In the genomic region with DNA sequence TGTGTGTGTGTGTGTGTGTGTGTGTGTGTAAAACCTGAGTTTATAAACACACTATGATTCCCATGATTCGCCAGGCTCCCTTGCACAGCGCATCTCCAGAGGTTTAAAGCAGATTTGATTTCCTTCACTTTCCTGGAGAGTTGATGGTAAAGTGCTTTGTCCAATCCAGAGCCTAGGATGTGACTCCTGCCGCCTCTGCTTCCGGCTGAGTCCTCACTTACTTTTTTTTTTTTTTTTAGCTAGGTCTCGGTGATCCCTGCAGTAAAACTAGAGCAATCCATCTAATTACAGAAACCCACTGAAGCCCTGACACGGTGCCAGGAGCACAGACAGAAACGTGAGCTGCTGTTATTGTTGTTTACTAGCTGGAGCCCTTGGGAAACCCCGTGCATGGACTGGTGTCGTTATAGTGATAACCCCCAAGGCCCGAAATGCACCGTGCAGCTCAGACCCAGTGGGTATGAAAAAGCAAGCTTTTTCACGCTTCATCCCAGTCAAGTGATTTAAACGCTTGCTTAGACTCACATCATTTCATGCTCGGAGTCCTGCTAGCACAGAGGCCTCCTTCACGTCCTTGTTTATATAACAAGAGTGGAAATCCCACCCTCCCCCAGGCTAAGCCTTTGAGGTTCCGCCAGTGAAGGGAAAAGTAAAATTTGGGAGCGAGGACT, we compare ENCODE assay signal across 8 mouse cellular contexts. TPM values are rescaled to one million over a fixed set of nuclear protein-coding genes. Genes with fewer than 3 reads are reported as not detected.
A peak's percentile ranks its signal among the peaks of the same experiment; 100 is the strongest.
DNase-seq lines count a peak whose midpoint lies in the region; ATAC-seq and TF ChIP-seq lines count a peak whose summit lies in the region.

No protein-coding gene starts in this region.

- whole genome bisulfite sequencing in heart, embryonic 12.5 days, result 41% methylated on average over 17 of the region's 17 CpGs
- WGBS in kidney, postnatal 0 days, result 7% methylated on average over 17 of the region's 17 CpGs
- WGBS in midbrain, embryonic 15.5 days, result 12% methylated on average over 17 of the region's 17 CpGs

- no peaks in the 10 kb centered on the region for H3K36me3 ChIP-seq in heart, embryonic 12.5 days
- no peaks in the 10 kb centered on the region for H3K36me3 ChIP-seq in kidney, postnatal 0 days (ENCODE audit: insufficient read depth, low read length)
- H3K36me3 ChIP-seq in midbrain, embryonic 15.5 days (replicated peaks), result no peaks in the 10 kb centered on the region

- no peak for TF ChIP-seq CTCF in kidney, postnatal 0 days (IDR thresholded peaks at IDR 0.05; ENCODE audit: low read depth)

- no peak overlapping the region for H3K4me3 ChIP-seq in heart, embryonic 12.5 days
- no peak overlapping the region for H3K4me3 ChIP-seq in kidney, postnatal 0 days (replicated peaks; ENCODE audit: low read depth, low read length)
- H3K4me3 ChIP-seq in midbrain, embryonic 15.5 days, result peak overlapping the region; percentile 7; the same call in 1 of the 2 replicates

- no peak overlapping the region for H3K9ac ChIP-seq in heart, embryonic 12.5 days
- H3K9ac ChIP-seq in kidney, postnatal 0 days (ENCODE audit: low read depth, low read length), result no peak overlapping the region
- H3K9ac ChIP-seq in midbrain, embryonic 15.5 days, result 0 out of 2 replicates have a peak overlapping the region, but pooled peaks have one; percentile 22

- no peaks in the 10 kb centered on the region for H3K27me3 ChIP-seq in heart, embryonic 12.5 days (replicated peaks)
- H3K27me3 ChIP-seq in kidney, postnatal 0 days (ENCODE audit: insufficient read depth, low read length), result no peaks in the 10 kb centered on the region
- H3K27me3 ChIP-seq in midbrain, embryonic 15.5 days (replicated peaks), result 0 out of 2 replicates have a peak, but pooled peaks cover 3% of the 10 kb centered on the region

- H3K9me3 ChIP-seq in heart, embryonic 12.5 days (replicated peaks), result no peaks in the 10 kb centered on the region
- H3K9me3 ChIP-seq in kidney, postnatal 0 days (replicated peaks; ENCODE audit: low read length), result no peaks in the 10 kb centered on the region
- no peaks in the 10 kb centered on the region for H3K9me3 ChIP-seq in midbrain, embryonic 15.5 days

- ATAC-seq in heart, embryonic 12.5 days (ENCODE audit: insufficient number of reproducible peaks, low FRiP score), result no peak; the same call in 1 of the 2 replicates
- peak; percentile 73 for ATAC-seq in kidney, postnatal 0 days (replicated peaks; ENCODE audit: low FRiP score, low read depth)
- peak; percentile 82 for ATAC-seq in midbrain, embryonic 15.5 days (replicated peaks)

- peak overlapping the region; percentile 46 for H3K4me2 ChIP-seq in heart, embryonic 12.5 days
- peak overlapping the region; percentile 44 for H3K4me2 ChIP-seq in kidney, postnatal 0 days (ENCODE audit: low read length)
- peak overlapping the region; percentile 45 for H3K4me2 ChIP-seq in midbrain, embryonic 15.5 days

- peak overlapping the region; percentile 43 for H3K27ac ChIP-seq in heart, embryonic 12.5 days (ENCODE audit: poor library complexity, severe bottlenecking)
- H3K27ac ChIP-seq in kidney, postnatal 0 days, result peak overlapping the region; percentile 67
- H3K27ac ChIP-seq in midbrain, embryonic 15.5 days, result peak overlapping the region; percentile 63

- DNase-seq in heart, adult 11 months, result peak; percentile 93
- no peak for DNase-seq in heart, adult 8-10 months (ENCODE audit: low spot score)
- peak; percentile 30 for DNase-seq in brain, embryonic 18.5 days (ENCODE audit: low read depth, low spot score)
- peak; percentile 75 for DNase-seq in kidney, postnatal 0 days (ENCODE audit: low spot score)
- no peak for DNase-seq in urinary bladder, postnatal 25 days (ENCODE audit: low spot score)
- no peak for DNase-seq in spleen, postnatal 14 days (ENCODE audit: low spot score in 2 of 2)

- peaks cover 12% of the 10 kb centered on the region for H3K4me1 ChIP-seq in heart, embryonic 12.5 days (replicated peaks)
- 0 out of 2 replicates have a peak, but pooled peaks cover 12% of the 10 kb centered on the region for H3K4me1 ChIP-seq in kidney, postnatal 0 days (replicated peaks; ENCODE audit: insufficient read depth, low read length)
- peaks cover 14% of the 10 kb centered on the region for H3K4me1 ChIP-seq in midbrain, embryonic 15.5 days

RNA-seq across cellular contexts. Expression of a gene that starts 36.3 kb away (rescaled TPM):
- 10 to 100 TPM; 30.4 to 35.4 (median 33.8) TPM for total RNA-seq in heart, adult 8-10 months (2022)
- polyA plus RNA-seq in heart, embryonic 12.5 days (2016; fragmentation: Nextera tagmentation; extraction: Ambion mirVana), result 455 and 460 TPM in 2 replicates
- 444 and 480 TPM in 2 replicates for polyA plus RNA-seq in kidney, postnatal 0 days (2015; fragmentation: Nextera tagmentation; extraction: Ambion mirVana)
- polyA plus RNA-seq in midbrain, embryonic 15.5 days (2015; fragmentation: Nextera tagmentation; extraction: Ambion mirVana), result 369 and 402 TPM in 2 replicates

Comparison
In these comparisons a context has a peak if more than half of its experiments do, and no peak if none do; other contexts are left out.
1. DNase-seq: peak in heart, adult 11 months (single experiment), brain, embryonic 18.5 days (single experiment) and kidney, postnatal 0 days (single experiment); none in heart, adult 8-10 months (single experiment), urinary bladder, postnatal 25 days (single experiment) and spleen, postnatal 14 days (0 of 2).
2. Peak in every context shown above with its lines, with median percentiles within 50 percentile points of each other: H3K27ac ChIP-seq and H3K4me2 ChIP-seq.